In the genomic region with DNA sequence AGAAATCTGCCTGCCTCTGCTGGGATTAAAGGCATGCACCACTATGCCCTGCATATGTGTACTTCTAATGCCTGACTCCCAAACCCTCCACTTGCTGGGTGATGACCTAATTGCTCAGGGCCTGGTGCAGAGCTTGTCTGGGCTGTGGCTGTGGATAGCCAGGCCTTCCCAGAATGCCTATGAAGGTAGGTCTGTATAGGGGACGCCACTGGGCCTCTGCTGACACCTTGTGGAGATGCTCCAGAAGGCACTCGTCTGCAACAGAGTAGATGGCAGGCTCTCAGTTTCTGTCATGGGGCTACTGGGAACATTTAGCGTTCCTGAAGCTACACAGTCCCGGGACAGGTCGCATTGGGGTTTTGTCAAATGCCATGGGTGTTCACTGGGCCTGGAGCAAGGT, we compare ENCODE assay signal across 9 mouse cellular contexts.
A peak's percentile ranks its signal among the peaks of the same experiment; 100 is the strongest.
DNase-seq lines count a peak whose midpoint lies in the region; ATAC-seq and TF ChIP-seq lines count a peak whose summit lies in the region.
"Had no signal": no experiment of that assay in that cellular context is flagged by ENCODE, and none has a peak within 500 bp of the region (broad histone marks: within the 10 kb centered on the region; RNA-seq: fewer than 3 reads in every experiment).

No protein-coding gene starts in this region.

- 19% methylated on average over 5 of the region's 5 CpGs for WGBS in olfactory bulb, adult 2 months

- no peak overlapping the region for H3K27ac ChIP-seq in olfactory bulb, adult 2 months (ENCODE audit: insufficient read depth, low read depth, low read length)
- H3K27ac ChIP-seq: liver, embryonic 15.5 days had no signal

- no peak for TF ChIP-seq POLR2A in olfactory bulb, adult 2 months (IDR thresholded peaks at IDR 0.05; ENCODE audit: insufficient read depth, low read depth, low read length)

- H3K4me3 ChIP-seq in olfactory bulb, adult 2 months (ENCODE audit: insufficient read depth, low read depth, low read length) = no peak overlapping the region
- H3K4me3 ChIP-seq: liver, embryonic 15.5 days had no signal

- DNase-seq in ES-CJ7 (ENCODE audit: low read depth, low spot score) = peak; percentile 76
- DNase-seq in cerebellum, adult 18-20 months = peak; percentile 85 to 90
- DNase-seq in heart, postnatal 4 days = peak; percentile 93
- DNase-seq in layer of hippocampus, adult 18-20 months (ENCODE audit: low spot score in 2 of 2) = peak; percentile 60 to 90
- peak; percentile 76 to 80 for DNase-seq in lung, adult 18-20 months
- peak; percentile 60 for DNase-seq in testis, postnatal 14 days (ENCODE audit: low spot score)

- H3K4me1 ChIP-seq in olfactory bulb, adult 2 months (ENCODE audit: control insufficient read depth, insufficient read depth, low read length) = peaks cover 30% of the 10 kb centered on the region
- H3K4me1 ChIP-seq: liver, embryonic 15.5 days had no signal

- peak; percentile 81 for TF ChIP-seq CTCF in olfactory bulb, adult 2 months (IDR thresholded peaks at IDR 0.05; ENCODE audit: insufficient read depth, low read depth, low read length)

- peak; percentile 90 for ATAC-seq in frontal cortex, adult (ENCODE audit: low TSS enrichment)
